9 mouse cellular contexts compared by ENCODE assay signal in genomic region chr2:25333569-25333968, GRCm38 (mm10). TPM values are rescaled to one million over a fixed set of nuclear protein-coding genes. Genes with fewer than 3 reads are reported as not detected.
DNase-seq lines count a peak whose midpoint lies in the region; ATAC-seq lines count a peak whose summit lies in the region.
"Had no signal": no experiment of that assay in that cellular context is flagged by ENCODE, and none has a peak within 500 bp of the region (broad histone marks: within the 10 kb centered on the region; RNA-seq: fewer than 3 reads in every experiment).

No protein-coding gene starts in this region.

- H3K36me3 ChIP-seq in lung, embryonic 15.5 days: peaks cover 44% of the 10 kb centered on the region
- H3K36me3 ChIP-seq in forebrain, embryonic 10.5 days (replicated peaks): peaks cover 51% of the 10 kb centered on the region
- peaks cover 48% of the 10 kb centered on the region for H3K36me3 ChIP-seq in limb, embryonic 12.5 days
- H3K36me3 ChIP-seq in neural tube, embryonic 15.5 days: peaks cover 47% of the 10 kb centered on the region

- no peak for DNase-seq in lung, postnatal 36 days
- no peak for DNase-seq in forebrain, embryonic 10.5 days (ENCODE audit: extremely low spot score, low spot score)
- no peak for DNase-seq in cerebellum, postnatal 10 days
- DNase-seq in gastrocnemius, postnatal 36 days: no peak
- DNase-seq in kidney, adult 18-20 months: no peak
- DNase-seq: lung, adult 2 months had no signal

- H3K4me1 ChIP-seq in lung, embryonic 15.5 days: peaks cover 17% of the 10 kb centered on the region
- H3K4me1 ChIP-seq in forebrain, embryonic 10.5 days: peaks cover 21% of the 10 kb centered on the region
- peaks cover 18% of the 10 kb centered on the region for H3K4me1 ChIP-seq in limb, embryonic 12.5 days (replicated peaks)
- peaks cover 33% of the 10 kb centered on the region for H3K4me1 ChIP-seq in neural tube, embryonic 15.5 days

- peak overlapping the region; percentile 87 for H3K4me2 ChIP-seq in lung, embryonic 15.5 days
- H3K4me2 ChIP-seq in limb, embryonic 12.5 days: peak overlapping the region; percentile 93
- peak overlapping the region; percentile 82 for H3K4me2 ChIP-seq in neural tube, embryonic 15.5 days

- no peaks in the 10 kb centered on the region for H3K27me3 ChIP-seq in lung, embryonic 15.5 days
- no peaks in the 10 kb centered on the region for H3K27me3 ChIP-seq in forebrain, embryonic 10.5 days (ENCODE audit: poor library complexity, severe bottlenecking)
- H3K27me3 ChIP-seq in limb, embryonic 12.5 days: no peaks in the 10 kb centered on the region
- no peaks in the 10 kb centered on the region for H3K27me3 ChIP-seq in neural tube, embryonic 15.5 days (replicated peaks)

- no peak overlapping the region for H3K27ac ChIP-seq in lung, embryonic 15.5 days
- no peak overlapping the region for H3K27ac ChIP-seq in forebrain, embryonic 10.5 days
- H3K27ac ChIP-seq in limb, embryonic 12.5 days: no peak overlapping the region
- H3K27ac ChIP-seq in neural tube, embryonic 15.5 days (replicated peaks): no peak overlapping the region

- no peaks in the 10 kb centered on the region for H3K9me3 ChIP-seq in lung, embryonic 15.5 days
- H3K9me3 ChIP-seq in forebrain, embryonic 10.5 days: no peaks in the 10 kb centered on the region
- no peaks in the 10 kb centered on the region for H3K9me3 ChIP-seq in limb, embryonic 12.5 days
- no peaks in the 10 kb centered on the region for H3K9me3 ChIP-seq in neural tube, embryonic 15.5 days (replicated peaks)

- peak overlapping the region; percentile 85 for H3K9ac ChIP-seq in lung, embryonic 15.5 days
- peak overlapping the region; percentile 85; the same call in 1 of the 2 replicates for H3K9ac ChIP-seq in limb, embryonic 12.5 days (replicated peaks)
- H3K9ac ChIP-seq in neural tube, embryonic 15.5 days (replicated peaks): peak overlapping the region; percentile 79

- peak overlapping the region; percentile 80 for H3K4me3 ChIP-seq in lung, embryonic 15.5 days
- H3K4me3 ChIP-seq in forebrain, embryonic 10.5 days: peak overlapping the region; percentile 93
- H3K4me3 ChIP-seq in limb, embryonic 12.5 days (replicated peaks): peak overlapping the region; percentile 87
- peak overlapping the region; percentile 72 for H3K4me3 ChIP-seq in neural tube, embryonic 15.5 days (replicated peaks)

- no peak for ATAC-seq in lung, embryonic 15.5 days (ENCODE audit: borderline replicate concordance, extremely low read depth, low FRiP score, low TSS enrichment)
- no peak for ATAC-seq in limb, embryonic 12.5 days (ENCODE audit: insufficient number of reproducible peaks, insufficient read depth, low FRiP score, low TSS enrichment, low read depth)
- ATAC-seq in neural tube, embryonic 15.5 days (ENCODE audit: low FRiP score): no peak

- WGBS in lung, embryonic 15.5 days: 76% methylated on average over 2 of the region's 2 CpGs
- WGBS in forebrain, embryonic 10.5 days: 90% methylated on average over 2 of the region's 2 CpGs
- WGBS in limb, embryonic 12.5 days: 86% methylated on average over 2 of the region's 2 CpGs
- WGBS in neural tube, embryonic 15.5 days: 83% methylated on average over 2 of the region's 2 CpGs

- intact Hi-C loops in gastrocnemius, postnatal 36 days (cut with DNase I): loop anchor here (5.0 kb wide), 1 partner anchor 61 kb away; the partner anchor contains the start of genes Anapc2 and Ssna1

RNA-seq across cellular contexts. Expression of gene Man1b1, which starts 1.4 kb away (rescaled TPM):
- 48.8 and 52.0 TPM in 2 replicates for polyA plus RNA-seq in lung, embryonic 15.5 days (2015; fragmentation: Nextera tagmentation; extraction: Ambion mirVana)
- 53.5 and 58.9 TPM in 2 replicates for polyA plus RNA-seq in forebrain, embryonic 10.5 days (2016; fragmentation: Nextera tagmentation; extraction: Ambion mirVana)
- 57.2 and 58.9 TPM in 2 replicates for polyA plus RNA-seq in limb, embryonic 12.5 days (2016; fragmentation: Nextera tagmentation; extraction: Ambion mirVana)
- 43.5 and 46.6 TPM in 2 replicates for polyA plus RNA-seq in neural tube, embryonic 15.5 days (2015; fragmentation: Nextera tagmentation; extraction: Ambion mirVana)
- total RNA-seq in gastrocnemius, postnatal 36 days (2021): 10 to 100 TPM; 11.9 to 15.0 TPM

RNA-seq across cellular contexts. Expression of gene Grin1, which starts 14.6 kb away (rescaled TPM):
- 0.45 and 0.48 TPM in 2 replicates for polyA plus RNA-seq in lung, embryonic 15.5 days (2015; fragmentation: Nextera tagmentation; extraction: Ambion mirVana)
- polyA plus RNA-seq in forebrain, embryonic 10.5 days (2016; fragmentation: Nextera tagmentation; extraction: Ambion mirVana): 0.87 and 1.3 TPM in 2 replicates
- polyA plus RNA-seq in limb, embryonic 12.5 days (2016; fragmentation: Nextera tagmentation; extraction: Ambion mirVana): 0.19 and 0.93 TPM in 2 replicates
- polyA plus RNA-seq in neural tube, embryonic 15.5 days (2015; fragmentation: Nextera tagmentation; extraction: Ambion mirVana): 58.0 and 68.4 TPM in 2 replicates
- total RNA-seq in gastrocnemius, postnatal 36 days (2021): not detected

RNA-seq across cellular contexts. Expression of gene Dpp7, which starts 22.6 kb away (rescaled TPM):
- 14.5 and 14.9 TPM in 2 replicates for polyA plus RNA-seq in lung, embryonic 15.5 days (2015; fragmentation: Nextera tagmentation; extraction: Ambion mirVana)
- 17.6 and 21.8 TPM in 2 replicates for polyA plus RNA-seq in forebrain, embryonic 10.5 days (2016; fragmentation: Nextera tagmentation; extraction: Ambion mirVana)
- 19.7 and 21.8 TPM in 2 replicates for polyA plus RNA-seq in limb, embryonic 12.5 days (2016; fragmentation: Nextera tagmentation; extraction: Ambion mirVana)
- polyA plus RNA-seq in neural tube, embryonic 15.5 days (2015; fragmentation: Nextera tagmentation; extraction: Ambion mirVana): 24.2 and 27.3 TPM in 2 replicates
- total RNA-seq in gastrocnemius, postnatal 36 days (2021): 10 to 100 TPM in 1 of 2 experiments, 1 to 10 TPM in 1; 8.7 to 11.9 TPM

RNA-seq across cellular contexts. Expression of gene Uap1l1, which starts 31.9 kb away (rescaled TPM):
- 16.4 and 20.5 TPM in 2 replicates for polyA plus RNA-seq in lung, embryonic 15.5 days (2015; fragmentation: Nextera tagmentation; extraction: Ambion mirVana)
- polyA plus RNA-seq in forebrain, embryonic 10.5 days (2016; fragmentation: Nextera tagmentation; extraction: Ambion mirVana): 7.3 and 7.9 TPM in 2 replicates
- 7.2 and 7.8 TPM in 2 replicates for polyA plus RNA-seq in limb, embryonic 12.5 days (2016; fragmentation: Nextera tagmentation; extraction: Ambion mirVana)
- 8.5 and 14.0 TPM in 2 replicates for polyA plus RNA-seq in neural tube, embryonic 15.5 days (2015; fragmentation: Nextera tagmentation; extraction: Ambion mirVana)
- 1 to 10 TPM; 2.2 to 3.4 TPM for total RNA-seq in gastrocnemius, postnatal 36 days (2021)

RNA-seq across cellular contexts. Expression of gene Sapcd2, which starts 38.6 kb away (rescaled TPM):
- polyA plus RNA-seq in lung, embryonic 15.5 days (2015; fragmentation: Nextera tagmentation; extraction: Ambion mirVana): 42.2 and 45.2 TPM in 2 replicates
- polyA plus RNA-seq in forebrain, embryonic 10.5 days (2016; fragmentation: Nextera tagmentation; extraction: Ambion mirVana): 93.7 and 96.1 TPM in 2 replicates
- polyA plus RNA-seq in limb, embryonic 12.5 days (2016; fragmentation: Nextera tagmentation; extraction: Ambion mirVana): 63.4 and 69.0 TPM in 2 replicates
- 10.6 and 16.3 TPM in 2 replicates for polyA plus RNA-seq in neural tube, embryonic 15.5 days (2015; fragmentation: Nextera tagmentation; extraction: Ambion mirVana)
- total RNA-seq in gastrocnemius, postnatal 36 days (2021): under 1 TPM; 0.10 to 0.26 TPM

Comparison
In these comparisons a context has a peak if more than half of its experiments do, and no peak if none do; other contexts are left out.
1. RNA of gene Grin1, which starts 14.6 kb away (polyA plus RNA-seq): 58.0 to 68.4 TPM in neural tube, embryonic 15.5 days; 0.87 to 1.3 TPM in forebrain, embryonic 10.5 days, 0.19 to 0.93 TPM in limb, embryonic 12.5 days and 0.45 to 0.48 TPM in lung, embryonic 15.5 days; every median in the first group is over 10 times any median in the second.
2. Peak in every context shown above with its lines, with median percentiles within 50 percentile points of each other: H3K4me2 ChIP-seq, H3K4me3 ChIP-seq and H3K9ac ChIP-seq.